Mouse (Mus musculus): ENCODE measurements at regions not wholly inside any gene's neighbourhood (a gene's known extent, or its start where the extent isn't known, plus 50 kb on each side); places are given as distances from the start of the nearest gene placed in this dataset.

DNA sequence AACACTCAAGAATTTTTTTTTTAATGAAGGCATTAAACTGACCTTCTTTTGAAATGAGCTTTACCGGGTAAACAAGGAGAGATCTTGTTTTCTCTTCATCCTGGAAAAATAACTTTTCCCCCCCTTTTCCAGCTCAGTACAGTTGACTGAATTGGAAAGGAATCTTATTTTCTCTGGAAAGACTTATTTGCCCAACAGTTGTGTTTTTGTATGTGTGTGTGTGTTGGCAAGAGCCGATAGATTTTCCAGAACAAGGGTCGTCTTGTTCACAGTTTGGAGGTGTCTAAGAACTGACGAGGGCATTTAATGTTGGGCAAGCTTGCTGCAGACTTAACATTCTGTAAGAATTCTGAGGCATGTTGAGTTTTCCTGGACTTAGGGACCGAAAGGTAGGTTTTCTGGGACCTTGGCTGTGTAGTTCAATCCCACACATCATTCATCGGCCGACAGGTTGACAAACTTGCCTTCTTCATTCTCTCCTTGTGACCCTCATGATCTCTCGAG, 237.6 kb upstream of the Ccdc122 start:
- H3K4me1 ChIP-seq, result peaks cover 16% of the 10 kb centered on the region
- no peak overlapping the region for H3K4me3 ChIP-seq
- ATAC-seq (ENCODE audit: low FRiP score, low read depth), result no peak
- no peak overlapping the region for H3K4me2 ChIP-seq (replicated peaks)
- H3K9ac ChIP-seq (replicated peaks), result no peak overlapping the region
- H3K27me3 ChIP-seq, result peaks cover 6% of the 10 kb centered on the region; the same call in 1 of the 2 replicates
- no peak overlapping the region for H3K27ac ChIP-seq (replicated peaks)
- no peaks in the 10 kb centered on the region for H3K36me3 ChIP-seq
- H3K9me3 ChIP-seq, result no peaks in the 10 kb centered on the region
- WGBS, result 87% methylated on average over 8 of the region's 8 CpGs

- no peak for ATAC-seq (ENCODE audit: low FRiP score, low read depth)
- 82% methylated on average over 6 of the region's 6 CpGs for WGBS
These were observed 238.1 kb upstream of the Ccdc122 start for GRCm38 (mm10) chr14:76798488-76798887.

GRCm38 (mm10) chr14:76797518-76797917, 239.1 kb upstream of the Ccdc122 start:
- WGBS, result 82% methylated on average over 6 of the region's 6 CpGs
- Histone ChIP-seq H3K4me1 (peaks cover 17% of the 10 kb centered on the region), H3K9me3 (no peaks in the 10 kb centered on the region), H3K4me3 (no peak overlapping the region), H3K9ac (replicated peaks) (no peak overlapping the region), H3K36me3 (no peaks in the 10 kb centered on the region), H3K4me2 (replicated peaks) (no peak overlapping the region), H3K27me3 (peaks cover 7% of the 10 kb centered on the region; the same call in 1 of the 2 replicates), H3K27ac (replicated peaks) (no peak overlapping the region)
- ATAC-seq (ENCODE audit: low FRiP score, low read depth), result no peak

More at GRCm38 (mm10) chr14:76798488-76798887, 238.1 kb upstream of the Ccdc122 start:
- no peak overlapping the region for H3K4me3 ChIP-seq
- H3K9ac ChIP-seq (replicated peaks), result no peak overlapping the region
- no peaks in the 10 kb centered on the region for H3K36me3 ChIP-seq
- H3K4me1 ChIP-seq, result peaks cover 16% of the 10 kb centered on the region
- no peak overlapping the region for H3K27ac ChIP-seq (replicated peaks)
- peaks cover 7% of the 10 kb centered on the region; the same call in 1 of the 2 replicates for H3K27me3 ChIP-seq
- H3K4me2 ChIP-seq (replicated peaks), result no peak overlapping the region
- no peaks in the 10 kb centered on the region for H3K9me3 ChIP-seq

- Histone ChIP-seq H3K4me1 (peaks cover 26% of the 10 kb centered on the region), H3K9me3 (no peaks in the 10 kb centered on the region), H3K36me3 (no peaks in the 10 kb centered on the region), H3K4me3 (no peak overlapping the region), H3K9ac (replicated peaks) (no peak overlapping the region), H3K4me2 (replicated peaks) (0 out of 2 replicates have a peak overlapping the region, but pooled peaks have one; percentile 4), H3K27me3 (peaks cover 7% of the 10 kb centered on the region; the same call in 1 of the 2 replicates), H3K27ac (replicated peaks) (peak overlapping the region; percentile 77)
- 11% methylated on average over 6 of the region's 6 CpGs for WGBS
- peak; percentile 88 for ATAC-seq (ENCODE audit: low FRiP score, low read depth)
These were observed 235.3 kb upstream of the Serp2 start for GRCm38 (mm10) chr14:76791811-76792571.

DNA sequence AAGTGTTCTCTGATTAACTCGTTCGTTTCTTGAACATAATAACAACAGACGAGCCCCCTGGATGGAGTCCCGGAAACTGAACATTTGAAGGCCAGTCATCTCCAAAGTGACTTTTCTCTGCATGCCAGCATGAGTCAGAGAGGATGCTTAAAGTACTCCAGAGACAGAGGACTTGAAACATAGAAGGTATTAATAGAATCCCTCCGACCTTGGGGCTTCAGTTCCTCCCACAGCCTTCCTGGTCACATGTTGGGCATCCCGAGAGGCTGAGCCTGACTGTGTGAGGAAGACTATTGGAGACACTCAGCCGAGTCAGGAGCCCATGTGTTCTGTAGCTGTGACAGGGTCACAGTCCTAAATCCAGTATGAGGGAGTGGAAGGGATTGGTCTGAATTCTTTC, 232.7 kb upstream of the Serp2 start:
- Histone ChIP-seq H3K36me3 (no peaks in the 10 kb centered on the region), H3K9me3 (no peaks in the 10 kb centered on the region), H3K4me2 (replicated peaks) (no peak overlapping the region), H3K27ac (replicated peaks) (no peak overlapping the region), H3K9ac (replicated peaks) (no peak overlapping the region), H3K4me1 (peaks cover 18% of the 10 kb centered on the region), H3K27me3 (peaks cover 5% of the 10 kb centered on the region; the same call in 1 of the 2 replicates), H3K4me3 (no peak overlapping the region)
- 69% methylated on average over 7 of the region's 7 CpGs for WGBS
- ATAC-seq (ENCODE audit: low FRiP score, low read depth), result no peak

- H3K27ac ChIP-seq (replicated peaks), result no peak overlapping the region
- no peak overlapping the region for H3K9ac ChIP-seq (replicated peaks)
- 84% methylated on average over 6 of the region's 6 CpGs for WGBS
- peaks cover 18% of the 10 kb centered on the region for H3K4me1 ChIP-seq
- no peak for ATAC-seq (ENCODE audit: low FRiP score, low read depth)
- H3K9me3 ChIP-seq, result no peaks in the 10 kb centered on the region
- H3K36me3 ChIP-seq, result no peaks in the 10 kb centered on the region
- no peak overlapping the region for H3K4me2 ChIP-seq (replicated peaks)
- H3K4me3 ChIP-seq, result no peak overlapping the region
- H3K27me3 ChIP-seq, result no peaks in the 10 kb centered on the region; the same call in 1 of the 2 replicates
These were observed 230.9 kb upstream of the Serp2 start for GRCm38 (mm10) chr14:76787601-76788000.

- WGBS, result 85% methylated on average over 4 of the region's 4 CpGs
- Histone ChIP-seq H3K27me3 (no peaks in the 10 kb centered on the region; the same call in 1 of the 2 replicates), H3K4me1 (peaks cover 9% of the 10 kb centered on the region), H3K4me3 (no peak overlapping the region), H3K4me2 (replicated peaks) (no peak overlapping the region), H3K36me3 (no peaks in the 10 kb centered on the region), H3K9ac (replicated peaks) (no peak overlapping the region), H3K9me3 (no peaks in the 10 kb centered on the region), H3K27ac (replicated peaks) (no peak overlapping the region)
- no peak for ATAC-seq (ENCODE audit: low FRiP score, low read depth)
These were observed 229.5 kb upstream of the Serp2 start for GRCm38 (mm10) chr14:76786214-76786613.

DNA sequence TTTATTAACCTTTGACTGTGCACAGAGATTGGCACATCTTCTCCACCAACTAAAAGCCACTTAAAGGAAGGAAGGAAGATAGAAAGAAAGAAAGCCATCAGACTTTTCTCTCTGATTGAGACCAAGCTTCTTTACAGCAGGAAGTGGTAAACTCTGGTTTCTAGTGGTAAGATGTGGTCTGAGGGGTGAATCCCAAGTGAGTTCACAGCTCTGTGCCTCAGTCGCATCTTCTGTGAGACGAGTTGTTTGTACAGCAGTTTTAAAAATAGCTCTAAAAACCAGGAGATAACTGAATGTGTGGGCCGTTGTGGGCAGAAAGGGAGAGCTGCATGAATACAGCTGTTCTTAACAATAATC, 224.8 kb upstream of the Serp2 start:
- no peak for ATAC-seq (ENCODE audit: low FRiP score, low read depth)
- Histone ChIP-seq H3K9ac (replicated peaks) (no peak overlapping the region), H3K4me1 (peaks cover 15% of the 10 kb centered on the region), H3K4me3 (no peak overlapping the region), H3K36me3 (no peaks in the 10 kb centered on the region), H3K27ac (replicated peaks) (no peak overlapping the region), H3K27me3 (no peaks in the 10 kb centered on the region; the same call in 1 of the 2 replicates), H3K4me2 (replicated peaks) (no peak overlapping the region), H3K9me3 (no peaks in the 10 kb centered on the region)
- 72% methylated on average over 3 of the region's 3 CpGs for WGBS

DNA sequence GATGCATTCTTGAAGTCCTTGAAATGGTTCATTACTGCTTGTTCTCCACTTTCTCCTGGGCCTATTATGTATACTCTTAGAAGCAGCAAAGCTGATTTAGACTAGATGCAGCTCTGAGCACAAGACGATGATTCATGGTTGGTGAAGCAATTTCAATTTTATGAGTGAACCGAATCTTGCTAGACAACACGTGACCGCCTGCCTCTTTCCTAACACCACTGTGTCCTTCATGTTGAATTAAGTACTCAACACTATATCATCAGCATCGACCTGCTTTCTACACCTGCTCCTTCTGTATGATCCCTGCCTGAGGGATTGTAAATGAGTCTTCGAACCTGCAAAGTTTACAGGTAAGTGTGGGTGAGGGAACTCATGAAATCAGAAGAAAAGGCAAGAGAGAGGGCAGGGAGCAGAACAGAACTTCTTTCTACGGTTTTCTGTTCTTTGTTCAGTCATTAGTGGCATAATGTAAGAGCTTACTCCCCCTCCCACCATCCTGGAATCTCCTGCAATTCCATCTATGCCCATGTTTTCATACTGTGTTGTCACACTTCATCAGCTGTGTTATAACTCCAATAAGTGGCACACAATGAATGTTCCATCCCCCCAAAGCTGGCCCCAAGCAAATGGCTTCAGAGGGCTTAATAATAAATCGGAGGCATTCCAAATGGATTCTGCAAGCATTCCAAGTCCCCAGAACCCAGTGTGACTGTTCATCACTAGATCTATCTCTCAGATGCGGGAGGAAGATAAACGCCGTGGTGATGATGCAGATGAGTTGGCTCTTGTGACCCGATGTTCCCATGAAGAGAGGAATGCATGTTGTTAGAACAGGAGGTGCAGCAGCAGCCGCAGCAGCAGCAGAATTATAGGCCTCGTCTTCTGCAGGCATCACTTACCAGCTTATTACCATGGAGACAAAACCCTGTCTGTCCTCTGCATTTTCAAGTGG, 224.2 kb upstream of the Serp2 start:
- Histone ChIP-seq H3K27me3 (no peaks in the 10 kb centered on the region; the same call in 1 of the 2 replicates), H3K4me2 (replicated peaks) (no peak overlapping the region), H3K36me3 (no peaks in the 10 kb centered on the region), H3K4me1 (peaks cover 15% of the 10 kb centered on the region), H3K9me3 (no peaks in the 10 kb centered on the region), H3K27ac (replicated peaks) (peak overlapping the region; percentile 49), H3K4me3 (no peak overlapping the region), H3K9ac (replicated peaks) (no peak overlapping the region)
- WGBS, result 60% methylated on average over 14 of the region's 14 CpGs
- ATAC-seq (ENCODE audit: low FRiP score, low read depth), result no peak

- 65% methylated on average over 9 of the region's 9 CpGs for WGBS
- Histone ChIP-seq H3K4me2 (replicated peaks) (no peak overlapping the region), H3K27ac (replicated peaks) (no peak overlapping the region), H3K4me1 (peaks cover 15% of the 10 kb centered on the region), H3K9me3 (no peaks in the 10 kb centered on the region), H3K36me3 (no peaks in the 10 kb centered on the region), H3K27me3 (peaks cover 16% of the 10 kb centered on the region; the same call in 1 of the 2 replicates), H3K9ac (replicated peaks) (no peak overlapping the region), H3K4me3 (no peak overlapping the region)
- no peak for ATAC-seq (ENCODE audit: low FRiP score, low read depth)
These were observed 222.1 kb upstream of the Serp2 start for GRCm38 (mm10) chr14:76778541-76779399.

DNA sequence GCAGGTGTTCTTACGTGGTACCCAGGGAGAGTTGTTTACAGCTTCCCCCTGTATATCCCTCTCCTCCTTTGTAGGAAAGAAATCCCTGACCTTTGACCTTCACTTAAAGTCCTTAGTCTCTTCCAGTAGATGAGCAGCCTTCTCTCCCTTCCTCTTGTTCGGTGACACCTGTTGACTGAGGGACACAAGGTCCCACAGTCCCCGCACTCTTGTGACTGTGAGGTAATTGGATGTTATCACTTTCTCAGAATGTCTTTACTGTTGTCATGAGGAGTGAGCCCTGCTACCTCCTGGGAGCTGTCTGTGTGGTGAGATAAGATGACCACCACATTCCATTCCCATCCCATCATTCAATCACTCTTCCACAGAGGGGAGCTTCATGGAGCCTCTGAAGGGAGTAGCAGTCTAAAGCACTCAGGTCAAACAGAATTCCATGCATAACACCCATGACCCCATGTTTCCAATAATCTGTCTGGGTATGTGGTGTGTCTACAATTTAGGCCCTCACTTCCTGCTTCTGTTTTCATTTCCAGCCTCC, 218.8 kb upstream of the Serp2 start:
- Histone ChIP-seq H3K4me3 (no peak overlapping the region), H3K9ac (replicated peaks) (no peak overlapping the region), H3K27me3 (peaks cover 24% of the 10 kb centered on the region), H3K36me3 (no peaks in the 10 kb centered on the region), H3K9me3 (no peaks in the 10 kb centered on the region), H3K27ac (replicated peaks) (no peak overlapping the region), H3K4me2 (replicated peaks) (no peak overlapping the region), H3K4me1 (peaks cover 19% of the 10 kb centered on the region)
- 63% methylated on average over 3 of the region's 3 CpGs for WGBS
- ATAC-seq (ENCODE audit: low FRiP score, low read depth), result no peak

All from midbrain, embryonic 12.5 days (tissue).